Mouse (Mus musculus): Measurements from ENCODE around the gene Slc18a3. TPM values are rescaled to one million over a fixed set of nuclear protein-coding genes. Genes with fewer than 3 reads are reported as not detected.

Gene Slc18a3
- polyA plus RNA-seq, 1 experiment, result 3.1 TPM

GRCm38 (mm10) chr14:32506329-32506728 is 41.7 kb upstream of the Slc18a3 start:
- Histone ChIP-seq H3K36me3 (ENCODE audit: control insufficient read depth, insufficient read depth, low read length) (no peaks in the 10 kb centered on the region), H3K27me3 (ENCODE audit: control insufficient read depth, insufficient read depth, low read length) (no peaks in the 10 kb centered on the region), H3K27ac (ENCODE audit: control insufficient read depth, insufficient read depth, low read depth, low read length) (no peak overlapping the region; the same call in 1 of the 2 replicates), H3K4me3 (ENCODE audit: control insufficient read depth, low read depth, low read length) (no peak overlapping the region), H3K4me1 (ENCODE audit: control insufficient read depth, insufficient read depth, low read length) (0 out of 2 replicates have a peak, but pooled peaks cover 4% of the 10 kb centered on the region)
- no peak for TF ChIP-seq CTCF (IDR thresholded peaks at IDR 0.05; ENCODE audit: control insufficient read depth, insufficient read depth, insufficient replicate concordance, low read depth, low read length)
- no peak for TF ChIP-seq POLR2A (IDR thresholded peaks at IDR 0.05; ENCODE audit: control insufficient read depth, low read depth, low read length)

- no peak overlapping the region for H3K27ac ChIP-seq (ENCODE audit: control insufficient read depth, insufficient read depth, low read depth, low read length)
- TF ChIP-seq CTCF (IDR thresholded peaks at IDR 0.05; ENCODE audit: control insufficient read depth, insufficient read depth, insufficient replicate concordance, low read depth, low read length), result no peak
- TF ChIP-seq POLR2A (IDR thresholded peaks at IDR 0.05; ENCODE audit: control insufficient read depth, low read depth, low read length), result no peak
- no peaks in the 10 kb centered on the region for H3K36me3 ChIP-seq (ENCODE audit: control insufficient read depth, insufficient read depth, low read length)
Observed at GRCm38 (mm10) chr14:32503897-32504296, 39.2 kb upstream of the Slc18a3 start.

GRCm38 (mm10) chr14:32502764-32503688 is 38.4 kb upstream of the Slc18a3 start:
- Histone ChIP-seq H3K4me1 (ENCODE audit: control insufficient read depth, insufficient read depth, low read length) (no peaks in the 10 kb centered on the region), H3K4me3 (ENCODE audit: control insufficient read depth, low read depth, low read length) (no peak overlapping the region), H3K36me3 (ENCODE audit: control insufficient read depth, insufficient read depth, low read length) (no peaks in the 10 kb centered on the region), H3K27ac (ENCODE audit: control insufficient read depth, insufficient read depth, low read depth, low read length) (no peak overlapping the region), H3K27me3 (ENCODE audit: control insufficient read depth, insufficient read depth, low read length) (no peaks in the 10 kb centered on the region)
- TF ChIP-seq POLR2A (IDR thresholded peaks at IDR 0.05; ENCODE audit: control insufficient read depth, low read depth, low read length) (no peak), CTCF (IDR thresholded peaks at IDR 0.05; ENCODE audit: control insufficient read depth, insufficient read depth, insufficient replicate concordance, low read depth, low read length) (no peak)

More at GRCm38 (mm10) chr14:32503897-32504296, 39.2 kb upstream of the Slc18a3 start:
- no peaks in the 10 kb centered on the region for H3K27me3 ChIP-seq (ENCODE audit: control insufficient read depth, insufficient read depth, low read length)
- no peak overlapping the region for H3K4me3 ChIP-seq (ENCODE audit: control insufficient read depth, low read depth, low read length)
- 0 out of 2 replicates have a peak, but pooled peaks cover 4% of the 10 kb centered on the region for H3K4me1 ChIP-seq (ENCODE audit: control insufficient read depth, insufficient read depth, low read length)

GRCm38 (mm10) chr14:32501303-32501702 is 36.7 kb upstream of the Slc18a3 start:
- TF ChIP-seq POLR2A (IDR thresholded peaks at IDR 0.05; ENCODE audit: control insufficient read depth, low read depth, low read length) (no peak), CTCF (IDR thresholded peaks at IDR 0.05; ENCODE audit: control insufficient read depth, insufficient read depth, insufficient replicate concordance, low read depth, low read length) (no peak)
- no peak overlapping the region for H3K4me3 ChIP-seq (ENCODE audit: control insufficient read depth, low read depth, low read length)
- H3K4me1 ChIP-seq (ENCODE audit: control insufficient read depth, insufficient read depth, low read length), result no peaks in the 10 kb centered on the region; the same call in 1 of the 2 replicates
- H3K27ac ChIP-seq (ENCODE audit: control insufficient read depth, insufficient read depth, low read depth, low read length), result no peak overlapping the region
- H3K27me3 ChIP-seq (ENCODE audit: control insufficient read depth, insufficient read depth, low read length), result no peaks in the 10 kb centered on the region
- no peaks in the 10 kb centered on the region for H3K36me3 ChIP-seq (ENCODE audit: control insufficient read depth, insufficient read depth, low read length)

- Histone ChIP-seq H3K27me3 (ENCODE audit: control insufficient read depth, insufficient read depth, low read length) (no peaks in the 10 kb centered on the region), H3K27ac (ENCODE audit: control insufficient read depth, insufficient read depth, low read depth, low read length) (no peak overlapping the region), H3K4me1 (ENCODE audit: control insufficient read depth, insufficient read depth, low read length) (no peaks in the 10 kb centered on the region; the same call in 1 of the 2 replicates), H3K4me3 (ENCODE audit: control insufficient read depth, low read depth, low read length) (no peak overlapping the region), H3K36me3 (ENCODE audit: control insufficient read depth, insufficient read depth, low read length) (no peaks in the 10 kb centered on the region)
- no peak for TF ChIP-seq POLR2A (IDR thresholded peaks at IDR 0.05; ENCODE audit: control insufficient read depth, low read depth, low read length)
- no peak for TF ChIP-seq CTCF (IDR thresholded peaks at IDR 0.05; ENCODE audit: control insufficient read depth, insufficient read depth, insufficient replicate concordance, low read depth, low read length)
Observed at GRCm38 (mm10) chr14:32496115-32496850, 31.6 kb upstream of the Slc18a3 start.

- Histone ChIP-seq H3K36me3 (ENCODE audit: control insufficient read depth, insufficient read depth, low read length) (no peaks in the 10 kb centered on the region), H3K27ac (ENCODE audit: control insufficient read depth, insufficient read depth, low read depth, low read length) (no peak overlapping the region), H3K4me3 (ENCODE audit: control insufficient read depth, low read depth, low read length) (no peak overlapping the region; the same call in 1 of the 2 replicates), H3K27me3 (ENCODE audit: control insufficient read depth, insufficient read depth, low read length) (no peaks in the 10 kb centered on the region), H3K4me1 (ENCODE audit: control insufficient read depth, insufficient read depth, low read length) (no peaks in the 10 kb centered on the region)
- no peak for TF ChIP-seq POLR2A (IDR thresholded peaks at IDR 0.05; ENCODE audit: control insufficient read depth, low read depth, low read length)
- no peak for TF ChIP-seq CTCF (IDR thresholded peaks at IDR 0.05; ENCODE audit: control insufficient read depth, insufficient read depth, insufficient replicate concordance, low read depth, low read length)
Observed at GRCm38 (mm10) chr14:32492521-32492920, 27.9 kb upstream of the Slc18a3 start.

- Histone ChIP-seq H3K4me1 (ENCODE audit: control insufficient read depth, insufficient read depth, low read length) (no peaks in the 10 kb centered on the region), H3K27ac (ENCODE audit: control insufficient read depth, insufficient read depth, low read depth, low read length) (no peak overlapping the region), H3K4me3 (ENCODE audit: control insufficient read depth, low read depth, low read length) (no peak overlapping the region), H3K36me3 (ENCODE audit: control insufficient read depth, insufficient read depth, low read length) (no peaks in the 10 kb centered on the region), H3K27me3 (ENCODE audit: control insufficient read depth, insufficient read depth, low read length) (no peaks in the 10 kb centered on the region)
- peak; percentile 53; the same call in 1 of the 2 replicates for TF ChIP-seq CTCF (IDR thresholded peaks at IDR 0.05; ENCODE audit: control insufficient read depth, insufficient read depth, insufficient replicate concordance, low read depth, low read length)
- TF ChIP-seq POLR2A (IDR thresholded peaks at IDR 0.05; ENCODE audit: control insufficient read depth, low read depth, low read length), result no peak
Observed at GRCm38 (mm10) chr14:32482061-32482460, 17.4 kb upstream of the Slc18a3 start.
